Mouse (Mus musculus): ENCODE results near the gene Nxph4. TPM values are rescaled to one million over a fixed set of nuclear protein-coding genes. Genes with fewer than 3 reads are reported as not detected.
A peak's percentile ranks its signal among the peaks of the same experiment; 100 is the strongest.

Gene Nxph4
- polyA plus RNA-seq, 1 experiment from 2014 or later, result 5.4 TPM

- H3K9me3 ChIP-seq, result no peaks in the 10 kb centered on the region
- no peak within 1 kb of the TSS for H3K4me2 ChIP-seq
- WGBS, result 67% methylated on average over 12 of the region's 13 CpGs
- H3K27me3 ChIP-seq (replicated peaks), result no peaks in the 10 kb centered on the region
- H3K27ac ChIP-seq, result no peak within 1 kb of the TSS
- H3K9ac ChIP-seq, result no peak within 1 kb of the TSS
- H3K4me3 ChIP-seq (replicated peaks), result no peak within 1 kb of the TSS
- H3K4me1 ChIP-seq, result no peaks in the 10 kb centered on the region
- ATAC-seq (ENCODE audit: insufficient read depth, low FRiP score, low read depth), result no peak
- 0 out of 2 replicates have a peak, but pooled peaks cover 9% of the 10 kb centered on the region for H3K36me3 ChIP-seq
Observed at GRCm38 (mm10) chr10:127500894-127501893, 33.2 kb downstream of the Nxph4 start, which contains the start of gene Stac3. Gene Stac3, plus strand, starts transcription at chr10:127501686.

DNA sequence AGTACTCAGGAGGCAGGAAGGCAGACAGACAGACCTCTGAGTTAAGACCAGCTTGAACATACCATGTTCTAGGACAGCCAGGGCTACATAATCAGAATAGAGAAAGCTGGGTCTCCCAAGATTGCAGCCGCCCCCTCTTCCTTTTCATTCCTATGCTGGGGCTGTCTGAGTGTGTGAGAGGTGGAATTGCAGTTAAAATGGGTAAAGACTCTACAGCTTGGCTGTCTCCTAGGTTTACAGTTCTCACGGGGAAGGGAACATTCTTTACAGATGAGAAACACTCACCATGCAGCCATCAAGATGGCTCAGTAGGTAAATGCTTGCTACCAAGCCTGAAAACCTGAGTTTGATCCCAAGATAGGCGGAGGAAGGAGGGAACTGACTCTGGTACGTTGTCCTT, 34.3 kb downstream of the Nxph4 start:
- H3K4me1 ChIP-seq, result no peaks in the 10 kb centered on the region
- no peak overlapping the region for H3K4me2 ChIP-seq
- peaks cover 15% of the 10 kb centered on the region for H3K36me3 ChIP-seq
- no peak overlapping the region for H3K27ac ChIP-seq
- no peaks in the 10 kb centered on the region for H3K27me3 ChIP-seq (replicated peaks)
- ATAC-seq (ENCODE audit: insufficient read depth, low FRiP score, low read depth), result no peak
- H3K9me3 ChIP-seq, result no peaks in the 10 kb centered on the region
- 75% methylated on average over 4 of the region's 4 CpGs for WGBS
- H3K4me3 ChIP-seq (replicated peaks), result no peak overlapping the region
- H3K9ac ChIP-seq, result no peak overlapping the region

- Histone ChIP-seq H3K4me3 (replicated peaks) (no peak overlapping the region), H3K27me3 (replicated peaks) (no peaks in the 10 kb centered on the region), H3K4me2 (no peak overlapping the region), H3K36me3 (peaks cover 20% of the 10 kb centered on the region), H3K27ac (no peak overlapping the region), H3K9me3 (no peaks in the 10 kb centered on the region), H3K4me1 (no peaks in the 10 kb centered on the region), H3K9ac (no peak overlapping the region)
- no peak for ATAC-seq (ENCODE audit: insufficient read depth, low FRiP score, low read depth)
- 81% methylated on average over 5 of the region's 5 CpGs for WGBS
Observed at GRCm38 (mm10) chr10:127499516-127499915, 34.8 kb downstream of the Nxph4 start.

DNA sequence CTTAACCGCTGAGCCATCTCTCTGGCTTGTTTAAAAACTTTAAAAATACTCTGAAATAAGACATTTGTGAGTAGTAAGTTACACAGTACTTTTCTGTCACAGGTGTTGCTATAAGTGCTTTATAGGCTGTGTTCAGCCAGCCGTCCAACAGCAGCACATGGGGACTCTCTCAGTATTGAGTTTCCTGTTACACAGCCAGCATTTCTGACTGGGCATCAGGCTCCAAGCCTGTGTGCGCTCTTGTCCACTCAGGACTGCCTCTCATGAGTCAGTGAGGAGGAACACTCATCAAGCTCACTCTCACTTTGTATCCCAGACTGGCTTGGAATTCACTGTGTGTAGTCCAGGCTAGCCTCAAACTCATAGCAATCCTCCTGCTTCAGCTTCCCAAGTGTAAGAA, 38.2 kb downstream of the Nxph4 start:
- no peak overlapping the region for H3K4me3 ChIP-seq (replicated peaks)
- no peaks in the 10 kb centered on the region for H3K9me3 ChIP-seq
- H3K36me3 ChIP-seq, result peaks cover 41% of the 10 kb centered on the region
- no peak for ATAC-seq (ENCODE audit: insufficient read depth, low FRiP score, low read depth)
- H3K27me3 ChIP-seq (replicated peaks), result no peaks in the 10 kb centered on the region
- H3K4me1 ChIP-seq, result no peaks in the 10 kb centered on the region
- no peak overlapping the region for H3K4me2 ChIP-seq
- 95% methylated on average over 3 of the region's 3 CpGs for WGBS
- H3K9ac ChIP-seq, result no peak overlapping the region
- no peak overlapping the region for H3K27ac ChIP-seq

DNA sequence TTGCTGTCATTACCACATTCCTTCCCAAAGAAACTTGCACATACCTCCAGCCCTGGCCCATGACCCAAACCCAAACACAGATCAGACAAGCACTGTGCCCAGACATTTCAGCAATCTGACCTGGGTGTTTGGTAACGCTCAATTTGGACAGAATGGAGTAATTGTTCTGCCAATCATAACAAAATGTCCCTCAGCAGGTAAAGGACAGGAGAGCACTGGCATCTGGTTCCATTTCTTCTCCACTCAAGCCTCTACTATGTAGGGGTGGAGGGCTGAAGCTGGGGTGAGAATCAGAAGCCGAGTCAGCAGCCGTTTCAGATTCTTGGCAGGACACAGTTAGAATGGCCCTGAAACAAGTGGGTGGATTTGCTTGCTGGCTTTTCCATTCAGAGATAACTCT, 42.2 kb downstream of the Nxph4 start:
- H3K27me3 ChIP-seq (replicated peaks), result no peaks in the 10 kb centered on the region
- H3K9me3 ChIP-seq, result no peaks in the 10 kb centered on the region
- H3K4me3 ChIP-seq (replicated peaks), result no peak overlapping the region
- 82% methylated on average over 3 of the region's 3 CpGs for WGBS
- H3K4me2 ChIP-seq, result no peak overlapping the region
- ATAC-seq (ENCODE audit: insufficient read depth, low FRiP score, low read depth), result no peak
- H3K9ac ChIP-seq, result no peak overlapping the region
- no peaks in the 10 kb centered on the region for H3K4me1 ChIP-seq
- no peak overlapping the region for H3K27ac ChIP-seq
- H3K36me3 ChIP-seq, result peaks cover 47% of the 10 kb centered on the region

- no peaks in the 10 kb centered on the region for H3K27me3 ChIP-seq (replicated peaks)
- no peaks in the 10 kb centered on the region for H3K4me1 ChIP-seq
- 79% methylated on average over 8 of the region's 8 CpGs for WGBS
- H3K27ac ChIP-seq, result no peak overlapping the region
- no peak overlapping the region for H3K4me3 ChIP-seq (replicated peaks)
- no peak for ATAC-seq (ENCODE audit: insufficient read depth, low FRiP score, low read depth)
- H3K9ac ChIP-seq, result no peak overlapping the region
- H3K9me3 ChIP-seq, result no peaks in the 10 kb centered on the region
- no peak overlapping the region for H3K4me2 ChIP-seq
- H3K36me3 ChIP-seq, result peaks cover 44% of the 10 kb centered on the region
Observed at GRCm38 (mm10) chr10:127491128-127491512, 43.2 kb downstream of the Nxph4 start.

- Histone ChIP-seq H3K27me3 (replicated peaks) (no peaks in the 10 kb centered on the region), H3K4me2 (no peak overlapping the region), H3K9ac (no peak overlapping the region), H3K36me3 (peaks cover 46% of the 10 kb centered on the region), H3K9me3 (no peaks in the 10 kb centered on the region), H3K4me3 (replicated peaks) (no peak overlapping the region), H3K27ac (no peak overlapping the region), H3K4me1 (no peaks in the 10 kb centered on the region)
- no peak for ATAC-seq (ENCODE audit: insufficient read depth, low FRiP score, low read depth)
- 88% methylated on average over 18 of the region's 18 CpGs for WGBS
Observed at GRCm38 (mm10) chr10:127490160-127491127, 43.9 kb downstream of the Nxph4 start.

DNA sequence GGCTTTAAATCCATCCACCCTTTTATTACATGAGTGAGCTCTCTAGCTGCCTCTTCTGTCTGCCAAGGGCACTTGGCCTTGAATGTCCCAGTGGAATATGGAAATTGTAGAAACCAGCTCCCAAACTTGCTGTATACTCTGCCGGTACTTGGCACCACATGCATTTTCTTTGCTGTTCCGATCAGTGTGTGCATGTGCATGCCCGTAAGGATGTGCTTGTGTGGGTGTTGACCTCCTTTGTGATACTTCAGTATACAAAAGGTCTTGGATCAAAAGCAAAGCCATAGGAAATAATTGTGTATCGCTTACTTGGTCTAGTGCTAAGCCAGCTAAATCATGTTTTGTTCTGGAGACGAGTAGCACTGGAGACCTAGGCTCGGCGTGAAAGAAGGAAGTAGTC, 45.5 kb downstream of the Nxph4 start:
- H3K27me3 ChIP-seq (replicated peaks), result no peaks in the 10 kb centered on the region
- H3K4me2 ChIP-seq, result no peak overlapping the region
- H3K9ac ChIP-seq, result no peak overlapping the region
- no peak overlapping the region for H3K27ac ChIP-seq
- no peak for ATAC-seq (ENCODE audit: insufficient read depth, low FRiP score, low read depth)
- H3K9me3 ChIP-seq, result no peaks in the 10 kb centered on the region
- no peak overlapping the region for H3K4me3 ChIP-seq (replicated peaks)
- WGBS, result 92% methylated on average over 7 of the region's 7 CpGs
- no peaks in the 10 kb centered on the region for H3K4me1 ChIP-seq
- peaks cover 41% of the 10 kb centered on the region for H3K36me3 ChIP-seq

DNA sequence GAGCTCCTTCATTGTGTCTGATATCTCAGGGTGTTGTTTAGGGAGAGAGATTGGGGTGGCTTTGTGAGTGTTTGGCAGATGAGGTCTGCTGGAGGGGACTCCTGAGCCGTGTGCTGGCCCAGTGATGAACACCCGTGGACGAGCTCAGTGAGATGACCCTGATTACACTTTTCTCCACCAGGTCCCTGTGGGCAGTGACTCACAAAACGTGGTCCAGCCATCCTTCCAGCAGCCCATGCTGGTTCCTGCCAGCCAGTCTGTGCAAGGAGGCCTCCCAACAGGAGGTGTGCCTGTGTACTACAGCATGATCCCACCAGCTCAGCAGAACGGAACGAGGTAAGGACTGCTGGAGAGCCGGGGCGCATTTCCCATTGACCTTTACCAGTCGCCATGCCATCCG, 49.1 kb downstream of the Nxph4 start:
- Histone ChIP-seq H3K27me3 (replicated peaks) (no peaks in the 10 kb centered on the region), H3K4me3 (replicated peaks) (no peak overlapping the region), H3K27ac (no peak overlapping the region), H3K4me2 (no peak overlapping the region), H3K36me3 (peaks cover 21% of the 10 kb centered on the region), H3K9ac (no peak overlapping the region), H3K4me1 (no peaks in the 10 kb centered on the region), H3K9me3 (no peaks in the 10 kb centered on the region)
- 87% methylated on average over 10 of the region's 10 CpGs for WGBS
- ATAC-seq (ENCODE audit: insufficient read depth, low FRiP score, low read depth), result no peak

GRCm38 (mm10) chr10:127480833-127481813, 53.2 kb downstream of the Nxph4 start:
- Histone ChIP-seq H3K4me1 (no peaks in the 10 kb centered on the region), H3K36me3 (peaks cover 8% of the 10 kb centered on the region), H3K9ac (no peak overlapping the region), H3K27ac (no peak overlapping the region), H3K27me3 (replicated peaks) (no peaks in the 10 kb centered on the region), H3K4me2 (no peak overlapping the region), H3K4me3 (replicated peaks) (no peak overlapping the region), H3K9me3 (no peaks in the 10 kb centered on the region)
- peak; percentile 54; the same call in 1 of the 2 replicates for ATAC-seq (ENCODE audit: insufficient read depth, low FRiP score, low read depth)
- WGBS, result 68% methylated on average over 19 of the region's 19 CpGs

- Histone ChIP-seq H3K4me1 (no peaks in the 10 kb centered on the region), H3K27ac (no peak overlapping the region), H3K27me3 (replicated peaks) (no peaks in the 10 kb centered on the region), H3K4me2 (no peak overlapping the region), H3K9ac (no peak overlapping the region), H3K36me3 (peaks cover 10% of the 10 kb centered on the region), H3K9me3 (no peaks in the 10 kb centered on the region), H3K4me3 (replicated peaks) (no peak overlapping the region)
- no peak for ATAC-seq (ENCODE audit: insufficient read depth, low FRiP score, low read depth)
- WGBS, result 97% methylated on average over 4 of the region's 4 CpGs
Observed at GRCm38 (mm10) chr10:127479131-127479530, 55.2 kb downstream of the Nxph4 start.

All from stomach, embryonic 15.5 days (tissue).